Mouse (Mus musculus) stomach, postnatal 0 days (tissue): ENCODE data around the gene Acot3.
"Not testable (repeated sequence)": the region's sequence is repeated elsewhere in the genome, so short reads cannot be mapped to it uniquely, and the experiment has no call there.

Experiments used
- CTCF ChIP-seq: IDR thresholded peaks from 2 replicates; pipeline ENCODE4 v1.5.1; 2016; ENCODE audit warnings: antibody characterized with exemption, low read depth, mild to moderate bottlenecking, moderate library complexity
- EP300 ChIP-seq: optimal IDR thresholded peaks from 2 replicates; pipeline ENCODE3; 2016; ENCODE audit warnings: antibody characterized with exemption

DNA sequence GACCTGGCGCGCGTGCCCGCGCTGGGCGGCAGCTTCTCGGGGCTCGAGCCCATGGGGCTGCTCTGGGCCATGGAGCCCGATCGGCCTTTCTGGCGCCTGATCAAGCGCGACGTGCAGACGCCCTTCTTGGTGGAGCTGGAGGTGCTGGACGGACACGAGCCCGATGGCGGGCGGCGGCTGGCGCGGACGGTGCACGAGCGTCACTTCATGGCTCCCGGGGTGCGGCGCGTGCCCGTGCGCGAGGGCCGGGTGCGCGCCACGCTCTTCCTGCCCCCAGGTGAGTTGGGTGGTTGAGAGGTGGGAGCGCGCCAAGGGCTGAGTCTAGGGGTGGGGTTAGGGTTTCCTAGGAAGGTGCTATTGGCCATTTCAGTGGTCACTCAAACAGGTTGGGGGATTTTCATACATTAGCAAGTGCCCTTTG, 13.2 kb upstream of the Acot3 start, which contains the start of gene Gm49366:
- TF ChIP-seq CTCF, EP300: not testable (repeated sequence)
